Mouse (Mus musculus) liver, postnatal 0 days (tissue): ENCODE results near the gene Il6st.

ENCODE experiments used
- CTCF ChIP-seq: sonication (generic); IDR thresholded peaks from 2 replicates; pipeline ENCODE4 v1.5.1; 2016; ENCODE audit warnings: antibody characterized with exemption, low read depth
- EP300 ChIP-seq: IDR thresholded peaks from 2 replicates; pipeline ENCODE4 v1.6.1; 2016; ENCODE audit warnings: antibody characterized with exemption, low read depth, mild to moderate bottlenecking

- TF ChIP-seq CTCF (no peak), EP300 (no peak)
These were observed 3.9 kb upstream of the Il6st start for GRCm38 (mm10) chr13:112459956-112460355.
